Mouse (Mus musculus) adrenal gland, adult (tissue): ENCODE data around the gene Ppil3.
A peak's percentile ranks its signal among the peaks of the same experiment; 100 is the strongest.

Source experiments
- DNase-seq, 2 experiments: peaks; one replicate each; pipeline ENCODE4 v3.0.0; 2022 to 2023; ENCODE audit warnings: low spot score in 1 of 2; ENCODE audit not compliant: inconsistent age in 2 of 2

Gene Ppil3

DNA sequence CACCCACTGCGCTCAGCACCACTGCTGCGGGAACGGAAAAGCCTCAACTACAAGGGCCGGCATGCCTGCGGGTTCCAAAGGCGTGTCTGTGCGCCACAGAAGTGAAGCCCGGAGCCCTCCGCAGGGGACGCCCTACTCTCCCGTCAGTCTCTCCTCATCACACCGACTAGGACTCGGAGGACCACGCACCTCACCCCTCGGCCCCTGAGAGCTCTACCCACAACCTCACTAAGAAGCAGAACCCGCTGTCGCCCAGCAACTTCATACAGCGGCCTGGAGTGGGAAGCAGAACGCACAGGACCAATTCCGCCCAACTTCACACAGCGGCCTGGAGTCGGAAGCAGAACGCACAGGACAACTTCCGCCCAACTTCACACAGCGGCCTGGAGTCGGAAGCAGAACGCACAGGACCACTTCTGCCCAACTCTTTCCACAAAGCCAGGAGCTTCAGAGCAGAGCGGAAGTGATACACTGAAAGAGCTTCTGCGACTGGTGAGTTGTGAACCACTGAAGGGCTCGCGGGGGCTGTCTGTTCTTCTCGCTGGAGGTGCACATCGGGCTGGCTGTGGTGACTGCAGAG is at the start of gene Ppil3, which contains the start of gene Nif3l1:
Gene Ppil3 (minus strand): TSS at position 344 of the 580 bp plus-strand sequence.
Gene Nif3l1 (plus strand): TSS at position 9 of the 580 bp plus-strand sequence.
- DNase-seq, result peak; percentile 90 to 97

DNA sequence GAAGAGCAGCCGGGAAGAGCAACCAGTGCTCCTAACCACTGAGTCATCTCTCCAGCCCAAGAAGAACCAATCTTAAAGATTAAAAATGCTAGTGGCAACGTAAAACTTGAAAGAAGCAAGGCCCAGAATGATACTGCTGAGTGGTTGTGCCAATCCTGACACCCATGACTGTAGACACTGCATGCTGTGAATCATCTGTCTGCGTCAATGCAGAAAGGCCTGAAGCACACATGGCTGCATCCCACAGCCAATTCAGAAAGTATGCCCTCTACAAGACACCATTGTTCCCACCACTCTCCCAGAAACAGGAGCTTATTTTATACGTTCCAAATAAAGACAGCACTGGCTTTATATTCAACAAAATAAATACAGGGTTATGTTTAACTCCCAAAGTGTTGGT is 37.4 kb upstream of the Ppil3 start:
- no peak for DNase-seq

DNA sequence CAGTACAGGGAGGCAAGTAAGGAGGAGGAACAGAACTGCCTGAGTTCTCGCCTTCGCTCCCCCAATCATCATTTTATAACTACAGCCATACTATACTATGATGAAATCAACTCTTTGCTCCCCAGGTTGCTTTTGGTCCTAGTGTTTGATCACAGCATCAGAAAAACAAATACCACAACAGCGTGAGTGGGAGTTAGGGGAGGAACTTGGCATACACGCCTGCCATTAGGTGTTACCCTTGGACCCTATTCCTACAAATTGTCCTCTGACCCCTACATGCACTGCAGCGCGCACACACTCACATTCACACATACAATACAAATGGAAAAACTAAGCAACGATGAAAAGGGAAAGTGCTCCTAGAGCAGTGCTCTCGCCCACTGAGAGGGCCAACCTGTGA is 30.4 kb upstream of the Ppil3 start:
- DNase-seq, result no peak

DNA sequence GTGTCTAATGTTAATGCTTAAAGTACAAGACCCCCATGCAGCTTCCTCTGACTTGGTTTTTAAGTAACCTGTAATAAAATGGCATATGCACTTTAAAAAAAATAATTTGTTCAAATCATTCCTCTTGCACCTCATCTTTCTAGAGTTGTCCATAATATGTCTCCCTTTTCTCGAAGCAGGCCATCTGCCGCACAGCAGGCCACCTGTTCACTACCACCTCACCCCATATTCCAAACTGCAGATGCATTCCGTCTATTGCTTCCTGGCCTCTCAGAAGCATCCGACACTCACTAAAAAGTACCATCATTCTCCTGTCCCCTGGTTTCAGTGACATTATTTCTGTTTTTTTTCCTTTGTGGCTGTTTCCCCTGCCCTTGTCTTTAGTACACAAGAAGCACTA is 20.3 kb upstream of the Ppil3 start:
- no peak for DNase-seq

DNA sequence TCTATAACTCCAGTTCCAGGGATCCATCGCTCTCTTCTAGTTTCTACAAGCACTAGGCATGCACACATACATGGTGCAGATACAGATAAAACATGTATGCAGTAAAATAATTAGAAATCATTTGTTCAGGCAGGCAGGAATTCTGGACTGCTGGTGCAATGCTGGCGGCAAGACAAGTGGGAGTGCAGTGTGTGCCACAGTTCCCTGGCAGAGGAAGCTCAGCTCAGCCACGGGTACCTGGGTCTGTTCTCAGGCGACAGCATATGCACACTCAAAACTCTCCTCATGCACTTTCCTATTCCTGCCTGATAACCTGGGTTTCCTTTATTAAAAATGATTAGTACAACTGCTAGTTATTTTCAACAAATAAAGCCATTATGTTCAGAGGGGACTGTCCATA is 19.8 kb upstream of the Ppil3 start:
- DNase-seq, result no peak

DNA sequence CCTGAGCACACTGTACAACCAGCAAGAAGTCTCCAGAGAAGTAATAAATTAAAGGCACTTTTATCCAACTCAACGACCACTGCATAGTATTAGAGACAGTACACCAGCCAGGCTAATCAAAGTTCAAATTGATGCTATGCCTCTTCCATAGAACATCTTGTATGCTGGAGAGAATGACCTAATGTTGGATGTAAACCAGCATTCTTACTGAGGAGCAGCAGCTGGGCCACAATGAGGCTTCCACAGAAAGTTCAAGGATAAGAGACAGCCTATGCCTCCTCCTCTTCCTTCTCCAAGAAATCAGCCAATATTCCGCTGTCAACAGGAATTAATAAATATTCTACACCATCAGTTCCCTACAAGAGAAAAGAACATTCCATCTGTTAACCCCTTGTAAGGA is 18.6 kb upstream of the Ppil3 start:
- no peak for DNase-seq

DNA sequence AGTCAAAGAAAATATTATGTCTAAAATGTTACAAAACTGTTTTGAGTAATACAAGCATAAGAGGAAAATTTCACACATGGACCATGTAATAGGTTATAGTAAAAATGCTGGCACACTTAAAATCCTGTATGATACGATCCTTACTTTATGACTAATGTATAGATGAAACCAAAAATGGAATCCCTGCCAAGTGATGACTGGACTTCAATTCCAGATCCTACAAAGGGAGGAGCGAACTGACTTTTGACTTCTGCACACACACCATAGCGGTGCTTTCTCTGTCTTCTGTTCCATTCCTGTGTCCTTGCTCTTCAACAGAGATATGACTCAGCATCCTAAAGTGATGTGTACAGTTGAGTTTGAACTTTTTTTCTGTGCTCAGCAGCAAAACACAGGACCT is 15.3 kb upstream of the Ppil3 start:
- DNase-seq, result peak; percentile 30 to 72

DNA sequence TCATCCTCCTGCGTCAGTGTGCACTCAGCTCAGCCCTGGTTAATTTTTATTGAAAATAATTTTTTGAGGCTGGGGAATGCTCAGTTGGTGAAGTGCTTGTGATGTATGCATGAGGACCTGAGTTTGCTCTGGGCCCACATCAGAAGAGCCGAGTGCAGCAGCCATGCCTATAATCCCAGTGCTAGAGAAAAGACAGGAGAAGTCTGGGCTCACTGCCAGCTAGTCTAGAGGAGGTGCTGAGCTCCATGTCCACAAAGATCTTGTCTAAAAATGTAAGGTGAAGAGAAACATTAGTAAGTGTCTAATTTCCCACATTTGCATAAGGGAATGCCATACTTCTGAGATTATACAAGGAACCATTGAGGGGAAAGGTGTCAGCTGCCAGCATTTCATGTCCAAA is 13.6 kb upstream of the Ppil3 start:
- peak in 1 of 2 experiments; percentile 41 for DNase-seq

DNA sequence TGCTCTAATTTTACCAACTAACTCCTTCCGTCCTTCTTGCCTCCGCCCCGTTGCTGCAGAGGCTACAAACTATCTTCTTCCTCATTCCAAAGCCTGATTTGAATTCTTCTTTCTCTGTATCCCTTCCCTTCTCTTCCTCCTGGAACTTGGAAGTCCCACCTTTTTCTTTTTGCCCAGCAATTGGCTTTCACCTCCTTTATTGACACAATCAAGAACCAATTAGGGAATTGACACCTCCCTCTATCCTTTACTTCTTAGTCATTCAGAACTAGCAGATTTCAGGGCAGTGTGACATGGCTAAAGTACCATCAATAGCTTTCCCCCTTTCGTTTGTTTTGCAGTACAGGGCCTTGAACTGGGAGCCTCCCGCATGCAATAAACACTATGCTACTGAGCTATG is 12.9 kb upstream of the Ppil3 start:
- DNase-seq, result no peak

DNA sequence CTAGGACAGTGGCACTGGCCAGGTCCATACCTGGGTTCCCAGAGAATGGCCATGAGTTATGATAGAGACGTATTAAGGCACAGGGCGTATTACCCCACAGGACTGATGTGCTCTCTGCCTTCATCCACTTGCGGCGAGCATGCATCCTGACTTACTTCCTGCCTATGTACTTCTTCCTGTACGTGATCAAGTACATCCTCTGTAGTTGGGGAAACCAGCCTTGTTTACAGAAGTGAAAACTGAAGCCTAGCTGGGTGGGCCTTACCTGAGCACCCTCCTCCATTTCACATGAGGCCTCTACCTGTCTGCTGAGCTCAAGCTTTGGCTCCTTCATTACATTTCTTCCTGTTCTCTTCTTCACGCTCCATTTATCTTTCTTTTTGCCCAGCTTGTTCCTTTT is 9.0 kb upstream of the Ppil3 start:
- DNase-seq, result no peak

DNA sequence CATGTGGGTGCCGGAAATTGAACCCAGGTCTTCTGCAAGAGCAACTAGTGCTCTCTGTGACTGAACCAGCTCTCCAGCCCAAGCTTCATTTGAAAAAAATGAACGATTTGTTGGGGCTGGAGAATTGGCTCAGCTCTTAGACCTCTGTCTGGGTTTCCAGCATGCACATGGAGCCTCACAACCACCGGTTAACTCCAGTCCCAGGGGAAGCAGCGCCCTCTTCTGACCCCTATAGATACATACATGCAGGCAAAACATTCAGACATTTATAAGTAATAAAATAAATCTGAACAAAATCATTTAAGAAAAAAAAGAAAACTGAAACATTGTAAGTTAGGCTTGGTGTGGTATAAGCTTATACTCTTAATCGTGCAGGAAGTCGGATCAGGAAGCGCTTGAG is 3.1 kb upstream of the Ppil3 start:
- DNase-seq, result no peak

DNA sequence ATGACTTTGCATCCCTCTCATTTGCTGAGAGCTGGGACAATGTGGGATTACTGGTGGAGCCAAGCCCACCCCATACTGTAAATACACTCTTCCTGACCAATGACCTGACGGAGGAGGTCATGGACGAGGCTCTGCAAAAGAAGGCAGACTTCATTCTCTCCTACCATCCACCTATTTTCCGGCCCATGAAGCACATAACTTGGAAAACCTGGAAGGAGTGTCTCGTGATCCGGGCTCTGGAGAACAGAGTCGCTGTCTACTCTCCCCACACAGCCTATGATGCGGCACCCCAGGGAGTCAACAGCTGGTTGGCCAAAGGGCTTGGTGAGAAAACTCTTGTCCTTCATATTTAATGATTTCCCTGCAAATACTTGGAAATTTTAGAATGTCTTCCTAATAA is 2.5 kb upstream of the Ppil3 start:
- DNase-seq, result no peak

DNA sequence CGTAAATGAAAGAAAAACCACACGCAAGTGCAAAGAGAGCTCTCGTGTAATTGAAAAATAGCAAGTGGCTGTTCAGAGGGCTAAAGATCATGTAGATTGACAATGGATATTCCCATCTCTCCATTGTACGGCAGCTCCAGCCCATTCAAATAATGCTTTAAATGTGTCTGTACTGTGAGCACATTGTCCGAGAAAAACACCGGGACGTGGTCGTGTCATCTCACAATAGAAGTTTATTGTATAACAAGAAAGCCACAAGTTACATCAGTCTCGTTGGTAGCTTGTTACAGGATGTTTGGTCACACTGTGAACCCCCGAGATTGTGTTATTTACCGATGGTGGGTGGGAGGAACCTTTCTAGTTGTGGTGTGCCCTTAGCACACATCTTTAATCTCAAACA is 575 bp upstream of the Ppil3 start:
- DNase-seq, result no peak

DNA sequence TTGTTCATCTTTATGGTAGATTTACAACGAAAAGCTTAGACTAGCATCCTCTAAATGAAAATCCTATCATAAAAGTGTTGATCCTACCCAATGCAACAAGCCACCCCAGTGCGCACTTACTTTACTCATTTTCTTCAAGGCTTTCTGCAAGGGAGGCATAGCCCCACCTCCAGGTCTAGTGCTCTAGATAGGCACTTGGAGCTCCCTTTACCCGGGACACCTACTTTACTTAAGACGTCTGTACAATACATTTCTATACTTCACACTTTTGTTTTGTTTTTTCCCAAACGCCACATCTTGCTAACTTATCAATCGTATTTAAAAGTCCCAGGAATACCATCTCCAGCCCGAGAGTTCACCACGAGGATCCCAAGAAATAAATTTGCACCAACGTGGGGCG is 595 bp downstream of the Ppil3 start:
- DNase-seq, result no peak

DNA sequence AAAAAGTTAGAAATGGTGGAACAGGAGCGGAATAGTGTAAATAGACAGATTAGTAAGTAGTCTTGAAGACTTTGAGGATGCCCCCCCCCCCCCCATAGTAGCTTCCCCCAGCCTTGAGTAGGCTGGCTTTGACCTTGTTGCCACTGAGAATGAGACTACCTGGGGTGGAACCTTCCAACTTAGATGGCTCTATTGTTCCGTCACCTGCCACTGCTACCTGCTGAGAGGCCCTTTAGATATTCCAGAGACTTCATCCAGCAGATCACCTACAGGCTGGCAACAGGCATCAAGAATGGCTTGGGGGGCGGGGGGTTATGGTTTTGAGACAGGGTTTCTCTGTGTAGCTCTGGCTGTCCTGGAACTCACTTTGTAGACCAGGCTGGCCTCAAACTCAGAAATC is 20.7 kb downstream of the Ppil3 start:
- no peak for DNase-seq

DNA sequence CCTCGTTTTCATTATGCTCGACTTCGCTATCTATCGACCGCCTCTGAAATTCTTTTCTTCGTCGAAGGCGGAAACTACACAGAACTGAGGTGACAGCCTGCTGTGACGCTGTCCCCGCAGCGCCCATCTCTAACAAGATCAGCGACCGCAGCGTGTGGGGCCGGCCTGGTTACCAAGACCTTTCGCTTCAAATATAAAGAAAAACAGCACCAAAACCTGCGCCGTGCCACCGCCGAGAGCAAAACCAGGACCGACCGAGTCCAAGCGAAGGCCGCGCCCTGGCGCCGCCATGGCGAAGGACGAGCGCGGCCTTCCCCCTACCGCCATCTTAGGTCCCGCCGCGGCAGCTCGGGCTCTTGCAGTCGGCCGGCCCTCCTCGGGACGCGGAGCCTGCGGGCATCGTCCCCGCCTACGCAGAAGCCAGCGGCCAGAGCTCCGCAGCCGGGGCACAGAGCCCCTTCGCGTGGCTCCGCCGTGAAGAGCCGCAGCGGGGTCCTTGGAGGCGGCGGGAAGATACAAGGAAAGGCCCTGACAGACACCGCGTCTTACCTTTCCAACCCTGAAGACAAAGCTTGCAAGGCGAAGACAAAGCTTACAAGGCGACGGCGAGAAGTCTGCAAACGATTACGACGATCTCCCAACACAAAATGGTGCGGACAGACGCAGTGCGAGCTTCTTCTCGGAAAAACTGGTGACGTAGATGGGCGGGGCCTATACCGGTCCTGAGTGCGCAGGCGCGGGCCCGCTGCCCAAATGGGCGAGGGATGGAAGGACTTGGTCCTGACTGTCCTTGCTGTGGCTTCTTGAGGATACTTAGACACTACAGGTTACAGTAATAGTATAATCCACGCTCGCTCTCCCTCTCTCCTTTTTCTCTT is 21.7 kb downstream of the Ppil3 start, which contains the start of gene Clk1:
Gene Clk1 (minus strand): TSS at position 696 of the 878 bp plus-strand sequence.
- peak; percentile 97 to 100 for DNase-seq

DNA sequence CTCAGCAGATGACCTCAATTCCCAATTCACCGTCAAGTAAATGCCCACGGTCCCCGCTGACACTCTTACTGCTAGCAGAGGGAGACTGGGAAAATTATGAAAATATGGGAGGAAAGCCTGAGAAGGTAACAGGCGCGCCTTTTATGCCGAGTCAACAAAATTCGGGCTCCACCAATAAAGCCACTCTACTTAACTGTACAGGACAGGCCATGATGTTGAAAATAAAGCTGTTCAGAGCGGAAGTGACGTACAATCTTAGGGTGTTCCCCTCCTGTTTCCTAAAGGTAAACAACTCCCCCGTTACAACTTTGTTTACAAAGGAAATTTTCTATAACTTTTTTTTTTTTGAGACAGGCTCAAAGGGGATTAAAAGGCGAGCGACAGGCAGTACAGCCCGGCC is 22.4 kb downstream of the Ppil3 start:
- DNase-seq, result peak; percentile 40 to 80

DNA sequence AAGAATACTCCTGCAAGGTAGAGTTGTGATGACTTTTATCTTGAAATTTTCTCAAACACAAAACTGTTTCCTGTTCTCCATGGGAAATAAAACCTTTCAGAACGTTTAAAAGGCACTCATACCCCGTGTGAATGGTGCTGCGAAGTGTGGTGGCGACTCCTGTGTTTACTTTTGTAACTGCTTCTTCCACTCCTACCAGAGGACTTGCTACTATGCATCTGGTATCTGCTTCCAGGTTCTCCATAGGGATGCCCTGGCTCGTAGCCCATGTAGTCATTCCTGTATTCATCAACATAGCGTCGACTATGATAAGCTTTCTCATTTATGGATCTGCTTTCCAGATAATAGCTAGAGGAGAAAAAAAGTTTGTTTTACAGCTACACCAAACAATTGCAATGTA is 24.3 kb downstream of the Ppil3 start:
- DNase-seq, result peak in 1 of 2 experiments; percentile 61

DNA sequence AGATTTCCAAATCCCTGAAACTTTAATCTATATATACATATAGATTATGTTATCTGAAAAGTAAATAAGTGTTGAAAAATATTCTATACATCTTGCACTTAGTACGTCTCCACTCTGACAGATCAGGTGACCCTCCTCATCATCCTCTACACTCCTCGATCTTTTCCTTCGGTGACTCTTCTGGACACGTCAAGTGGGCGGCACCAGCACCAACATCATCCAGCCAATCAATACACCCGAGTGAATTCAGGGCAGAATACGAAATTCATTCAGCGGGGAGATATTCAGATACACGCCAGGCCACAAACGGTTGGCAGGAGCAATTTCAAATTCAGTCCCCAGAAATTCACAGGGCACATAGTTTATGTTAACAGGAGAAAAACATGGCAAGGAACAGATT is 25.3 kb downstream of the Ppil3 start:
- DNase-seq, result peak in 1 of 2 experiments; percentile 47

DNA sequence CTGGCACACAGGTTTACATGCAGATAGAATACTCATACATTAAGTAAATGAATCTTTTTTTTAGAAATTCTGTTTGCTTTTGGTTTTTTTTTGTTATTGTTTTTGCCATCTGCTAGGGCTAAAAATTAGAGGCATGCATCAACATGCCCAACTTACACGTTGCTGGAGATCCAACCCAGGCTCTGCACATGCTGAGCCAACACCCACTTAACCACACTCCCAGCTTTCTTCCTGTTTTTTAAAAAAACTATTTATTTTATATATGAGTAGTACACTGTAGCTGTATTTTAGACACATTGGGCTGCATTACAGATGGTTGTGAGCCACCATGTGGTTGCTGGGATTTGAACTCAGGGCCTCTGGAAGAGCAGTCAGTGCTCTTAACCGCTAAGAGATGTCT is 29.2 kb downstream of the Ppil3 start:
- DNase-seq, result no peak

DNA sequence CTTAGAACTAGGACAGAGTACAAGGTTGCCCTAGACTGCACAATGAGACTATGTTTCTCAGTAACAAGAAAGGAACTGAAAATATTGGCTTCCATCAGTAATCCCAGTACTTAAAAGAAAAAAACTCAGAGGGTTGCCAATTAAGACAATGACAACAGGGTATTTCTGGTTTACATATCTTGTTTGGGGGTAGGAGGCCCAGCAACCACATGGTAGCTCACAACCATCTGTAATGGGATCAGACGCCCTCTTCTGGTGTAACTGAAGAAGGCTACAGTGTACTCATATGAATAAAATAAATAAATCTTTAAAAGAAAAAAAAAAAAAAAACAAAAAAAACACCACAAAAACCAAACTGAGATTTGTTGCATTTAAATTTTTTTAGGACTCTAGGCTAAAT is 29.8 kb downstream of the Ppil3 start:
- DNase-seq, result peak in 1 of 2 experiments; percentile 53

DNA sequence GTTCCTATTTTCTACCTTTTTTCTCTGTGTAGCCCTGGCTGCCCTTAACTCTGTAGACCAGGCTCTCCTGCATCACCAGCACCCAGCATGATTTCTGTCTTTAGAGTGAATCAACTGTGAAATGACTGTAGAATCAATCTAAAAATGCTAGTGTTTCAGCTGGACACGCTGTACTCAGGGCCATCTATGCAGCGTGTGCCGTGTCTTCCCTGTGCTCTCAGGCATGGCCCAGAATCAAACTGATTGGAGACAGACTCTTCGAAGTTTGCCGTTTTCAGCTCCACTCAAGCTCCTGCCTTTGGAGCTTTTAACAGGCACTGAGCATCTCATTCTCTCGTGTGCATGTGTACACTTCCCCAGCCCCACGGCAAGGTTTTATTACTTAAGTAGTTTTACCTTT is 34.5 kb downstream of the Ppil3 start:
- DNase-seq, result peak in 1 of 2 experiments; percentile 49
